Mouse (Mus musculus) liver, postnatal 0 days (tissue): ENCODE measurements around the gene Cyb561d2.

Source experiments
- CTCF ChIP-seq: sonication (generic); IDR thresholded peaks from 2 replicates; pipeline ENCODE4 v1.5.1; 2016; ENCODE audit warnings: antibody characterized with exemption, low read depth
- EP300 ChIP-seq: IDR thresholded peaks from 2 replicates; pipeline ENCODE4 v1.6.1; 2016; ENCODE audit warnings: antibody characterized with exemption, low read depth, mild to moderate bottlenecking

DNA sequence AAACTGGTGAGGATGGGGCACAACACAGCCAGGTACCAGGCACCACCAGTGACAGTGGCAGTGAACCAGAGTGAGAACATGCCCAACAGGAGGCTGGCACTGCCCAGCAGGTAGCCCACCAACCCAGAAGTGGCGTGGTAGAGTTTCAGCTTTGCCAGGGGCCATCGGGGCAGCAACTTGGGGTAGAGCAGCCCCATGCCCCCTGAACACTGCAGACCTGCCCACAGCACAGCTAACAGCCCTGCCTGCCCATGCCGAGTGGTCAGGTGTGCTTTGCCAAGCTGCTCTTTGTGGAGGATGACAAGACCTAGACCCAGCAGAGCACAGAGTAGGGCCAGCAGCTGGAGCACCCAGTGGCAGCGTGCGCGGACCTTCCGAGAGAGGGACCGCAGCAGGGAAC lies 2.1 kb downstream of the Cyb561d2 start:
- TF ChIP-seq CTCF (no peak), EP300 (no peak)
